Mouse (Mus musculus): ENCODE results near the gene Adgrf4.

DNA sequence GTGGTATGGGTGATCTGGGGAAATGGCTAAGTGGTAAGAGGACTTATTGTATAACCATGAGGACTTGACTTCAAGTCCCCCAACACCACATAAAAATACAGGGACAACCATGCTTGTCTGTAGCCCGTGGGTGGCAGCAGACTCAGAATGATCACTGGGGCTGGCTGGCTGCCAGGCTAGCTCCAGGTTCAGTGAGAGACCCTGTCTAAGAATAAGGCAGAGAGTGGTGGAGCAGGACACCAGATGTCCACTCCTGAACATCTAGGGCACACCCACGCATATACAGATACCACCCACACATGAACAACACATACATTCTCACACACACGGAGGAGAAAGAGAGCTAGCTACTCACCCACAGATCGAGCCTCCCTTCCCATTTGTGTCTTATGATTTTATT, 2.6 kb upstream of the Adgrf4 start:
- TF ChIP-seq POLR2A (IDR thresholded peaks at IDR 0.05; ENCODE audit: borderline replicate concordance, low read depth, low read length) (no peak), CTCF (IDR thresholded peaks at IDR 0.05; ENCODE audit: low read depth, low read length) (no peak)
